22 mouse cellular contexts compared by ENCODE assay signal in the genomic region with DNA sequence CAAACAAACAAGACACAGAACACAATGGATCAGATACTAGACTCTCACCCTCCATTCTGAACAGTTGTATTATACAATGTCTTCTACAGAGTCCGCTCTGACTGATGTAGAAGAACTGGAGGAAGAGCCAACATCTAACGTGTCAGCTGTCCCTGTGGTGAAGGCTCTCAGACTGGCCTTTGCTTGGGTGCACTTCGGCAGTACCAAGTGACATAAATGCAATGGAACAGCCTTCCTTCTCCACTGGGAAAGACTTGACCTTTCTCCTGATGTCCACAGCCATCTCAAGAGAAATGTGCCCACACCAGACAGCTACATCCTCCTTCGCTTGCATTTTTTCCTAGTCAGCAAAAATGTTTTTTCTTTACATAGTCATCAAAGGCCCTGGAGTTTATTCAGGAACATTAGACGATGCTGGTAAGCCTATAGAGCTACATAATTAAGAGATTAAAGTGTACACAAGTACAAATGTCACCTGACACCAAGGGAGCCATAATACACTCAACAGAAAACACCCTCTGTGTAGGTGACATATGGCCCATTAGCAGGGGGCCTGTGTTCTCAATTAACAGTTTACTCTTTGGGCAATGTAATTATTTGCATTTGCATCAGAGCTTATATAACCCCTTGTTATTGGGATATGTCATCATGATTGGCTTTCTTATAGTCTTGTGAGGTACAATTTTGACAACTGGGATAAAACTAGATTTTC. TPM values are rescaled to one million over a fixed set of nuclear protein-coding genes. Genes with fewer than 3 reads are reported as not detected.
A peak's percentile ranks its signal among the peaks of the same experiment; 100 is the strongest.
DNase-seq lines count a peak whose midpoint lies in the region; ATAC-seq and TF ChIP-seq lines count a peak whose summit lies in the region.
"Had no signal": no experiment of that assay in that cellular context is flagged by ENCODE, and none has a peak within 500 bp of the region (broad histone marks: within the 10 kb centered on the region; RNA-seq: fewer than 3 reads in every experiment).

No protein-coding gene starts in this region.

- H3K9me3 ChIP-seq in hindbrain, postnatal 0 days (ENCODE audit: low read length), result no peaks in the 10 kb centered on the region
- no peaks in the 10 kb centered on the region for H3K9me3 ChIP-seq in hindbrain, embryonic 12.5 days (replicated peaks)
- H3K9me3 ChIP-seq: heart, embryonic 15.5 days; kidney, embryonic 15.5 days; liver, embryonic 13.5 days had no signal

- TF ChIP-seq CTCF in hindbrain, postnatal 0 days (IDR thresholded peaks at IDR 0.05; ENCODE audit: low read depth), result no peak
- no peak for TF ChIP-seq CTCF in brain, embryonic 14.5 days (IDR thresholded peaks at IDR 0.05; ENCODE audit: borderline replicate concordance, extremely low read depth, insufficient read depth, insufficient read length)

- no peak for TF ChIP-seq POLR2A in brain, embryonic 14.5 days (IDR thresholded peaks at IDR 0.05; ENCODE audit: borderline replicate concordance, extremely low read depth, insufficient read depth, insufficient read length, poor library complexity, severe bottlenecking)

- no peaks in the 10 kb centered on the region for H3K4me1 ChIP-seq in hindbrain, postnatal 0 days (ENCODE audit: insufficient read depth, low read length)
- H3K4me1 ChIP-seq in hindbrain, embryonic 12.5 days, result no peaks in the 10 kb centered on the region
- H3K4me1 ChIP-seq: heart, embryonic 15.5 days; kidney, embryonic 15.5 days; liver, embryonic 13.5 days; megakaryocyte, embryonic 14.5 days had no signal

- H3K27ac ChIP-seq in hindbrain, postnatal 0 days, result no peak overlapping the region
- no peak overlapping the region for H3K27ac ChIP-seq in hindbrain, embryonic 12.5 days
- H3K27ac ChIP-seq: gastrocnemius, adult 2 months; heart, embryonic 15.5 days; kidney, embryonic 15.5 days; liver, embryonic 13.5 days had no signal

- no peaks in the 10 kb centered on the region for H3K36me3 ChIP-seq in hindbrain, postnatal 0 days (ENCODE audit: insufficient read depth, low read length)
- H3K36me3 ChIP-seq in hindbrain, embryonic 12.5 days, result no peaks in the 10 kb centered on the region
- H3K36me3 ChIP-seq: heart, embryonic 15.5 days; kidney, embryonic 15.5 days; liver, embryonic 13.5 days had no signal

- no peak overlapping the region for H3K4me3 ChIP-seq in hindbrain, postnatal 0 days (ENCODE audit: low read length)
- H3K4me3 ChIP-seq in hindbrain, embryonic 12.5 days, result no peak overlapping the region
- H3K4me3 ChIP-seq: gastrocnemius, adult 2 months; heart, embryonic 15.5 days; kidney, embryonic 15.5 days; liver, embryonic 13.5 days; megakaryocyte, embryonic 14.5 days; myocyte had no signal

- H3K4me2 ChIP-seq in hindbrain, postnatal 0 days (ENCODE audit: low read depth, low read length), result no peak overlapping the region
- H3K4me2 ChIP-seq in hindbrain, embryonic 12.5 days (replicated peaks), result no peak overlapping the region
- H3K4me2 ChIP-seq: heart, embryonic 15.5 days; kidney, embryonic 15.5 days; liver, embryonic 13.5 days had no signal

- no peak overlapping the region for H3K9ac ChIP-seq in hindbrain, postnatal 0 days (replicated peaks; ENCODE audit: low read length)
- no peak overlapping the region for H3K9ac ChIP-seq in hindbrain, embryonic 12.5 days
- H3K9ac ChIP-seq: heart, embryonic 15.5 days; kidney, embryonic 15.5 days; liver, embryonic 13.5 days had no signal

- H3K27me3 ChIP-seq in hindbrain, postnatal 0 days (ENCODE audit: insufficient read depth, low read length), result no peaks in the 10 kb centered on the region
- H3K27me3 ChIP-seq in hindbrain, embryonic 12.5 days, result no peaks in the 10 kb centered on the region
- H3K27me3 ChIP-seq: heart, embryonic 15.5 days; kidney, embryonic 15.5 days; liver, embryonic 13.5 days; megakaryocyte, embryonic 14.5 days had no signal

- WGBS in hindbrain, postnatal 0 days, result 73% methylated on average over 5 of the region's 5 CpGs
- WGBS in hindbrain, embryonic 12.5 days, result 70% methylated on average over 5 of the region's 5 CpGs

- peak; percentile 69 for ATAC-seq in hindbrain, postnatal 0 days
- ATAC-seq in hindbrain, embryonic 12.5 days (ENCODE audit: low FRiP score), result no peak
- ATAC-seq: activated CD4-positive, CD25-positive, alpha-beta regulatory T cell, adult 4 months; intestine, postnatal 0 days had no signal

- DNase-seq in hindbrain, postnatal 0 days (ENCODE audit: low spot score), result peak; percentile 28
- DNase-seq in brain, embryonic 14.5 days (ENCODE audit: low read depth), result peak; percentile 37
- DNase-seq in cerebellum, adult 8-10 months, result peak; percentile 62
- peak; percentile 70 to 76 for DNase-seq in cerebellum, postnatal 36 days
- DNase-seq in thymus, postnatal 14 days, result no peak
- DNase-seq in spleen, adult 18-20 months, result no peak
- DNase-seq: adrenal gland, postnatal 10 days; B cell, adult 2 months; gastrocnemius, adult 2 months; heart, postnatal 4 days; kidney, postnatal 36 days; liver, embryonic 13.5 days; lung, adult 2 months; midbrain, embryonic 14.5 days; thymus, postnatal 4 days had no signal

RNA-seq across cellular contexts. Expression of a gene that starts 50.2 kb away (rescaled TPM):
- 36.1 and 44.3 TPM in 2 replicates for total RNA-seq in hindbrain, postnatal 0 days (2014; rRNA removed)
- polyA plus RNA-seq in hindbrain, postnatal 0 days (2015; fragmentation: Nextera tagmentation; extraction: Ambion mirVana), result 21.8 and 22.5 TPM in 2 replicates
- 0.42 and 0.71 TPM in 2 replicates for polyA plus RNA-seq in hindbrain, embryonic 12.5 days (2016; fragmentation: Nextera tagmentation; extraction: Ambion mirVana)
- polyA plus RNA-seq in brain, embryonic 14.5 days (2012; rRNA removed), result 5.1 and 7.9 TPM in 2 replicates
- polyA plus RNA-seq: myocyte had no signal

Comparison
In these comparisons a context has a peak if more than half of its experiments do, and no peak if none do; other contexts are left out.
1. DNase-seq: peak in hindbrain, postnatal 0 days (single experiment), brain, embryonic 14.5 days (single experiment), cerebellum, adult 8-10 months (single experiment) and cerebellum, postnatal 36 days (2 of 2); none in thymus, postnatal 14 days (single experiment) and spleen, adult 18-20 months (0 of 2).